Mouse (Mus musculus) embryonic facial prominence, embryonic 15.5 days (tissue): ENCODE measurements around the gene Fis1. TPM values are rescaled to one million over a fixed set of nuclear protein-coding genes. Genes with fewer than 3 reads are reported as not detected.

Experiments
- ATAC-seq: fragments of 200-750 bp; cut with Nextera tagmentation; 2 replicates; pipeline ENCODE4 v1.8.0; 2017; ENCODE audit warnings: low read depth, moderate TSS enrichment; ENCODE audit not compliant: insufficient number of reproducible peaks, low FRiP score, low TSS enrichment
- H3K27ac ChIP-seq: fragments of 300-500 bp; sonication (generic); replicated peaks from 2 replicates; pipeline ENCODE4 v1.5.1; 2015; ENCODE audit warnings: mild to moderate bottlenecking, inconsistent platforms
- H3K27me3 ChIP-seq: fragments of 300-500 bp; sonication (generic); 2 replicates; pipeline ENCODE4 v1.6.1; 2015; ENCODE audit warnings: inconsistent platforms
- H3K36me3 ChIP-seq: fragments of 300-500 bp; sonication (generic); 2 replicates; pipeline ENCODE4 v1.6.1; 2015; ENCODE audit warnings: mild to moderate bottlenecking, inconsistent platforms
- H3K4me1 ChIP-seq: fragments of 300-500 bp; sonication (generic); 2 replicates; pipeline ENCODE4 v1.6.1; 2015; ENCODE audit warnings: inconsistent platforms
- H3K4me2 ChIP-seq: fragments of 300-500 bp; sonication (generic); replicated peaks from 2 replicates; pipeline ENCODE4 v1.6.1; 2015; ENCODE audit warnings: mild to moderate bottlenecking, inconsistent platforms
- H3K4me3 ChIP-seq: fragments of 300-500 bp; sonication (generic); replicated peaks from 2 replicates; pipeline ENCODE4 v1.5.1; 2015; ENCODE audit warnings: mild to moderate bottlenecking, inconsistent platforms
- H3K9ac ChIP-seq: fragments of 300-500 bp; sonication (generic); 2 replicates; pipeline ENCODE4 v1.6.1; 2015; ENCODE audit warnings: inconsistent platforms
- H3K9me3 ChIP-seq: fragments of 300-500 bp; sonication (generic); replicated peaks from 2 replicates; pipeline ENCODE4 v1.6.1; 2016; ENCODE audit warnings: inconsistent platforms
- WGBS: fragments of 180-500 bp; shearing (Covaris S2); methylation state at CpG from one replicate; pipeline ENCODE4 v1.1.7; 2015; 5-methylcytosine and 5-hydroxymethylcytosine counted together
- microRNA counts: library from miRNA; unstranded; fragments of <30 nt; microRNA quantifications from one replicate; lab custom pipeline; 2016
- microRNA-seq: library from miRNA; unstranded; fragments of <30 nt; microRNA quantifications from one replicate; pipeline ENCODE4, GENCODE M21; 2016; ENCODE audit warnings: borderline number of aligned reads
- polyA plus RNA-seq: library from polyadenylated mRNA; unstranded; fragments of >200 nt; fragmentation: Nextera tagmentation; extraction: Ambion mirVana; gene quantifications from 2 replicates; pipeline ENCODE4 v1.2.1, GENCODE M21; 2015

Fis1 gene
- polyA plus RNA-seq, 1 experiment from 2014 or later = 256 TPM

DNA sequence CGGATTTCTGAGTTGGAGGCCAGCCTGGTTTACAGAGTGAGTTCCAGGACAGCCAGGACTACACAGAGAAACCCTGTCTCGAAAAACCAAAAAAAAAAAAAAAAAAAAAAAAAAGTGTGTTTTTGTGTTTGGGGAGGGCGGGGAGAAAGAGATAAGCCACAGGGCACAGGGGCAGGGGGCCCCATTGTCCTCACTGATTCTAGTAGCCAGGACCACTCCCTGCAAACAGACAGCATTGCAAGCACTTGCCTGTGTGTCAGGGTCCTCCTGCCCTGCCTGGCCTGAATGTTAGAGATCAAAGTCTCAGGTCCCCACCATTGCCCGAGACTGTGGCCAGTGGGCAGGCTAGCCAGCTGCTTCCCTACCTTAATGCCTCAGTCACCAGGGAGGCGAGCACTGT lies 46.4 kb downstream of the Fis1 start:
- Histone ChIP-seq H3K4me1 (no peaks in the 10 kb centered on the region; the same call in 1 of the 2 replicates), H3K27ac (no peak overlapping the region), H3K4me3 (no peak overlapping the region), H3K9ac (no peak overlapping the region), H3K9me3 (no peaks in the 10 kb centered on the region), H3K36me3 (peaks cover 18% of the 10 kb centered on the region), H3K4me2 (no peak overlapping the region), H3K27me3 (no peaks in the 10 kb centered on the region)
- WGBS = 80% methylated on average over 5 of the region's 5 CpGs
- ATAC-seq = no peak

DNA sequence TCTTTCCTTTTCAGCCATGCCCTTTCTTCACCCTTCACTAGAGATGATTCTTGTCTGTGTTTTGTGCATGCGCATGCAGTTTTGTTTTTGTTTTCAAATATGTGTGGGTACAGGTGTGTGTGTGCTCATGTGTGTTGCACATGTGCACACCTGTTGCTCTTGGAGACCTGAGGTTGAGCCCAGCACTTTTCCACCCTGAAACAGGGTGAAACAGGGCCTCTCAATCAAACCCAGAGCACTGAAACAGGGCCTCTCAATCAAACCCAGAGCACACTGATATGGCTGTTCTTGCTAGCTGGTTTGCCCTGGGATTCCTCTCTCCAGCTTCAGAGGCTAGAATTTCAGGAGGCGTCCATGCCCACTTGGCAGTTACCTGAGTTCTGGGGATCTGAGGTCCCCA lies 47.5 kb downstream of the Fis1 start:
- H3K9me3 ChIP-seq = no peaks in the 10 kb centered on the region
- no peak overlapping the region for H3K4me3 ChIP-seq
- H3K27me3 ChIP-seq = no peaks in the 10 kb centered on the region
- no peak overlapping the region for H3K4me2 ChIP-seq
- H3K27ac ChIP-seq = no peak overlapping the region
- no peak for ATAC-seq
- peaks cover 7% of the 10 kb centered on the region; the same call in 1 of the 2 replicates for H3K36me3 ChIP-seq
- no peak overlapping the region for H3K9ac ChIP-seq
- WGBS = 65% methylated on average over 2 of the region's 2 CpGs
- no peaks in the 10 kb centered on the region; the same call in 1 of the 2 replicates for H3K4me1 ChIP-seq

DNA sequence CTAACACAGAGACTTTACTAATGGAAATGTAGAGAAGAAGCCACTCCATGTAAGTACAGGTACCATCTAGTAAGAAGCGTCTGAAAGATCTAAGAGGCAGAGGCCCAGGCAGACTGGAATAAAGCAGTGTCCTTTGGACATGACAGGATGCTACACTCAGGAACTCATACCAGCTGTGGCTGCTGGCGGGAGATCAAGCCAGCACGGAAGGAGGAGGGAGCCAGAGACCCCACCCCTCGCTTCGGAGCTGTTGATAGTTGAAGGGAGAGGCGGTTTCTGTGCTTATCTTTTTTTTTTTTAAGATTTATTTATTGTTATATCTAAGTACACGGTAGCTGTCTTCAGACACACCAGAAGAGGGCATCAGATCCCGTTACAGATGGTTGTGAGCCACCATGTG lies 54.2 kb downstream of the Fis1 start:
- 55% methylated on average over 8 of the region's 8 CpGs for WGBS
- no peak overlapping the region for H3K27ac ChIP-seq
- ATAC-seq = no peak
- H3K36me3 ChIP-seq = no peaks in the 10 kb centered on the region
- no peak overlapping the region for H3K4me2 ChIP-seq
- H3K27me3 ChIP-seq = no peaks in the 10 kb centered on the region
- H3K9me3 ChIP-seq = no peaks in the 10 kb centered on the region
- H3K9ac ChIP-seq = no peak overlapping the region
- no peak overlapping the region for H3K4me3 ChIP-seq
- no peaks in the 10 kb centered on the region for H3K4me1 ChIP-seq

DNA sequence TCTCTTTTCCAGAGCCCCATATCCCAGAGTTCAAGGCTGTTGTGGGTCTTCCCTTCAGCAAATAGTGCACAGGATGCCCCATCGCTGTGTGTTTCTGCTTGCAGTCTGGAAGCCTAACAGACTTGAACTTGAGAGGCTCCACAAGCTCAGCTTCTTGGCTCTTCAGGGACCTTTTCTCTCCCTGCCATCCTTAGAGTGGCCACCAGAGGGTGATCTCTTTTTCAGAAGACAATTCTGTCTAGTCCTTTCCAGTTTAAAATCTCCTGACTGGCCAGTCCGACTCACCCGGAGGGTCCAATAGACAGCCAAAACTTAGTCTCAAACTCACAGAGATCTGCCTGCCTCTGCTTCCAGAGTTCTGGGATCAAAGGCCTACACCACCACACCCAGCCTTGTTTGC lies 56.9 kb downstream of the Fis1 start:
- ATAC-seq = no peak
- Histone ChIP-seq H3K9ac (no peak overlapping the region), H3K36me3 (no peaks in the 10 kb centered on the region), H3K4me1 (no peaks in the 10 kb centered on the region), H3K27me3 (no peaks in the 10 kb centered on the region), H3K27ac (no peak overlapping the region), H3K4me2 (no peak overlapping the region), H3K4me3 (no peak overlapping the region), H3K9me3 (no peaks in the 10 kb centered on the region)
- WGBS = 42% methylated on average over 3 of the region's 3 CpGs

GRCm38 (mm10) chr5:137012401-137012950 lies 59.4 kb downstream of the Fis1 start:
- Histone ChIP-seq H3K36me3 (no peaks in the 10 kb centered on the region), H3K4me2 (no peak overlapping the region), H3K9ac (no peak overlapping the region), H3K27ac (no peak overlapping the region), H3K9me3 (no peaks in the 10 kb centered on the region), H3K4me1 (no peaks in the 10 kb centered on the region), H3K4me3 (no peak overlapping the region), H3K27me3 (no peaks in the 10 kb centered on the region)
- 74% methylated on average over 15 of the region's 15 CpGs for WGBS
- ATAC-seq = no peak

MicroRNAs within 50 kb of the gene (microRNA counts, 519-probe panel; counts per million panel counts)
- microRNA mmu-miR-702 (lab: Ali Mortazavi, UCI) = not detected

Small RNA genes within 50 kb of the gene (microRNA-seq; reads per million reads assigned to microRNA genes)
- 16.6 reads per million, percentile 34 among the genes with 10 or more reads in this experiment for gene Mir702

Other genes with a start within 250 kb of the Fis1 start
- gene Col26a1, start 70.1 kb upstream of the Fis1 start, polyA plus RNA-seq = 247 and 258 TPM in 2 replicates
- 76.5 and 104 TPM in 2 replicates for gene Ift22, start 45.1 kb upstream of the Fis1 start, polyA plus RNA-seq
- 0.11 and 0.14 TPM in 2 replicates for gene Cldn15, start 13.3 kb downstream of the Fis1 start, polyA plus RNA-seq
- gene Plod3, start 33.7 kb downstream of the Fis1 start, polyA plus RNA-seq = 55.5 and 60.6 TPM in 2 replicates
- 111 and 120 TPM in 2 replicates for gene Znhit1, start 34.7 kb downstream of the Fis1 start, polyA plus RNA-seq
- gene Vgf, start 73.1 kb downstream of the Fis1 start, polyA plus RNA-seq = 0.08 and 0.11 TPM in 2 replicates
- 165 and 166 TPM in 2 replicates for gene Ap1s1, start 92.9 kb downstream of the Fis1 start, polyA plus RNA-seq
- gene Serpine1, start 119.0 kb downstream of the Fis1 start, polyA plus RNA-seq = 0.38 and 0.51 TPM in 2 replicates
- 7.8 and 8.5 TPM in 2 replicates for gene Trim56, start 162.9 kb downstream of the Fis1 start, polyA plus RNA-seq
- 0.09 TPM in 1 of 2 replicates, not detected in the other for gene Muc3, start 196.0 kb downstream of the Fis1 start, polyA plus RNA-seq